Mouse (Mus musculus) left cerebral cortex, postnatal 36 days (tissue): ENCODE measurements around the gene Pds5b. TPM values are rescaled to one million over a fixed set of nuclear protein-coding genes. Genes with fewer than 3 reads are reported as not detected.

Experiments used
- total RNA-seq, 2 experiments: library from RNA; stranded (reverse); gene quantifications; 2 replicates each; pipeline ENCODE4 v1.2.3; 2021

The Pds5b gene
- total RNA-seq, 2 experiments from 2014 or later: 71.3 to 82.9 TPM

Other genes with a start within 250 kb of the Pds5b start
- gene Zar1l, start 155.6 kb upstream of the Pds5b start, total RNA-seq: 1 to 10 TPM in 1 of 2 experiments, under 1 TPM in 1; 0.99 to 1.9 TPM
- gene Brca2, start 151.1 kb upstream of the Pds5b start, total RNA-seq: 10 to 100 TPM in 1 of 2 experiments, 1 to 10 TPM in 1; 7.6 to 11.6 TPM
- 10 to 100 TPM; 48.3 to 64.8 TPM for gene N4bp2l1, start 76.6 kb upstream of the Pds5b start, total RNA-seq
- gene N4bp2l2, start 7.6 kb upstream of the Pds5b start, total RNA-seq: 10 to 100 TPM; 68.0 to 91.7 TPM